Mouse (Mus musculus) forebrain, embryonic 11.5 days (tissue): Measurements from ENCODE around the gene Sgpp2. TPM values are rescaled to one million over a fixed set of nuclear protein-coding genes. Genes with fewer than 3 reads are reported as not detected.

Source experiments
- ATAC-seq: fragments of 200-750 bp; cut with Nextera tagmentation; replicated peaks from 2 replicates; pipeline ENCODE4 v1.8.0; 2017; ENCODE audit warnings: moderate TSS enrichment; ENCODE audit not compliant: low FRiP score
- DNase-seq: peaks from one replicate; pipeline ENCODE4 v3.0.0-alpha.2; 2017; ENCODE audit warnings: low spot score
- H3K27ac ChIP-seq: fragments of 300-500 bp; sonication (generic); 2 replicates; pipeline ENCODE4 v1.5.1; 2014; ENCODE audit warnings: low read depth, low read length
- H3K27me3 ChIP-seq: fragments of 300-500 bp; sonication (generic); 2 replicates; pipeline ENCODE4 v1.6.1; 2014; ENCODE audit warnings: mild to moderate bottlenecking, low read length, mixed read lengths; ENCODE audit not compliant: control insufficient read depth, insufficient read depth
- H3K36me3 ChIP-seq: fragments of 300-500 bp; sonication (generic); 2 replicates; pipeline ENCODE4 v1.6.1; 2014; ENCODE audit warnings: mild to moderate bottlenecking, low read length, moderate library complexity, mixed read lengths; ENCODE audit not compliant: control insufficient read depth, insufficient read depth
- H3K4me1 ChIP-seq: fragments of 300-500 bp; sonication (generic); replicated peaks from 2 replicates; pipeline ENCODE4 v1.6.1; 2014; ENCODE audit warnings: low read length, mixed read lengths; ENCODE audit not compliant: control insufficient read depth, insufficient read depth
- H3K4me2 ChIP-seq: fragments of 300-500 bp; sonication (generic); 2 replicates; pipeline ENCODE4 v1.6.1; 2014; ENCODE audit warnings: low read depth, mild to moderate bottlenecking, low read length, moderate library complexity, mixed read lengths; ENCODE audit not compliant: severe bottlenecking
- H3K4me3 ChIP-seq: fragments of 300-500 bp; sonication (generic); 2 replicates; pipeline ENCODE4 v1.5.1; 2014; ENCODE audit warnings: low read depth, low read length
- H3K9ac ChIP-seq: fragments of 300-500 bp; sonication (generic); 2 replicates; pipeline ENCODE4 v1.6.1; 2014; ENCODE audit warnings: low read length
- H3K9me3 ChIP-seq: fragments of 300-500 bp; sonication (generic); 2 replicates; pipeline ENCODE4 v1.6.1; 2016; ENCODE audit warnings: low read length, mixed read lengths; ENCODE audit not compliant: control insufficient read depth
- WGBS: fragments of 180-500 bp; shearing (Covaris S2); extraction: QIAGEN DNeasy Blood & Tissue Kit; methylation state at CpG from one replicate; pipeline ENCODE4 v1.1.7; 2014; 5-methylcytosine and 5-hydroxymethylcytosine counted together
- polyA plus RNA-seq: library from polyadenylated mRNA; unstranded; fragments of >200 nt; fragmentation: Nextera tagmentation; extraction: Ambion mirVana; gene quantifications from 2 replicates; pipeline ENCODE4 v1.2.1, GENCODE M21; 2014

Sgpp2 gene
- polyA plus RNA-seq, 1 experiment from 2014 or later, result 3.2 TPM

DNA sequence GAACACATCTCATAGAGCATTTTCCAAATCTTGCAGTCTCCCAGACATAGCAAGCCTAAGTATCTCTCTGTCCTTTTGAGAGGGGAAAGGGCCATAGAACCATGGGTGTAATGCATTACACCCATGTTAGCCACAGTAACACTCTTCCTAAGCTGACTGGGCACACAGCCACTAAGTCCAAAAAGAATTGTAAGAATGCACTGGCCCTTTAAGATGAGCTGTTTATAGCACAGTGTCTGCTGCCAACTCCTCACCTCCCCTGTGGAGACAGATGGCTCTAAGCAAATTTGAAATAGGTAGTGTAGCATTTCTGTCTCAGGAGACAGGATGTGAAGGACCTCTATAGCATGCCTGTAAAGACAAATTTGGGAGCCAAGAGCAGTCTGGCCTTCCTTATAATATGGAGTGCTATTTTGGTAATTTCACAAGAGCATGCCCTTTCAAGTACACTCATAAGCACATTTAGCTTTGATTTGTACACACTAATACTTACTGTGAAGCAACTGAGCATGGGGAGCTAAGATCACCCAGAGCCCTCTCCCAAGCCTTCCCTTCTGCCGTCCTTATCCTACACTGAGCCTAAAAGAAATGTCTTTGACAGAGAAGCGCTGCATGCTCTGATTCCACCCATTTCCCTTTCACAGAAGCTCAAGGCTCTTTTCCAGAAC, 61.6 kb downstream of the Sgpp2 start:
- Histone ChIP-seq H3K27ac (no peak overlapping the region), H3K27me3 (no peaks in the 10 kb centered on the region), H3K9me3 (no peaks in the 10 kb centered on the region), H3K36me3 (no peaks in the 10 kb centered on the region), H3K4me3 (no peak overlapping the region), H3K4me1 (no peaks in the 10 kb centered on the region), H3K9ac (no peak overlapping the region), H3K4me2 (no peak overlapping the region)
- no peak for DNase-seq
- 94% methylated on average over 2 of the region's 2 CpGs for WGBS
- no peak for ATAC-seq

DNA sequence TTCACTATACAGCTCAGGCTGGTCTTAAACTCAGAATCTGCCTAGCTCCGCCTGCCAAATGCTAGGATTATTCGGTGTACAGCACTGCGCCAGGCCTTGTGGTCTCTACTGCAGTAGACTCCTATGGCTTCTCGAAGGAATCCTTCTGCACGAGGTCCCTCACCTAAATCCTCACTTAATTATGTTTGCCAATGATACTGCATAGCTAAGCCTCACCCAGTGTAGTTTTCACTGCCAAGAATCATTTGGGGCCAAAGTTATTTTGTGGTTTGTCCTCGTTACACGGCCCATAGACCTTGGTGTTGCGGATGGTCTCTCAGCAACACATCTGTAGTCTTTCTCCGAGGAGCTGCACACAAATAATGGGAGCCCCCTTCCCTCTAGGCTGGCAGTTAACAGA, 62.2 kb downstream of the Sgpp2 start:
- Histone ChIP-seq H3K4me3 (no peak overlapping the region), H3K27ac (no peak overlapping the region), H3K4me1 (no peaks in the 10 kb centered on the region), H3K9me3 (no peaks in the 10 kb centered on the region), H3K36me3 (no peaks in the 10 kb centered on the region), H3K4me2 (no peak overlapping the region), H3K27me3 (no peaks in the 10 kb centered on the region), H3K9ac (no peak overlapping the region)
- ATAC-seq (no peak), DNase-seq (no peak)
- WGBS, result 95% methylated on average over 9 of the region's 9 CpGs

DNA sequence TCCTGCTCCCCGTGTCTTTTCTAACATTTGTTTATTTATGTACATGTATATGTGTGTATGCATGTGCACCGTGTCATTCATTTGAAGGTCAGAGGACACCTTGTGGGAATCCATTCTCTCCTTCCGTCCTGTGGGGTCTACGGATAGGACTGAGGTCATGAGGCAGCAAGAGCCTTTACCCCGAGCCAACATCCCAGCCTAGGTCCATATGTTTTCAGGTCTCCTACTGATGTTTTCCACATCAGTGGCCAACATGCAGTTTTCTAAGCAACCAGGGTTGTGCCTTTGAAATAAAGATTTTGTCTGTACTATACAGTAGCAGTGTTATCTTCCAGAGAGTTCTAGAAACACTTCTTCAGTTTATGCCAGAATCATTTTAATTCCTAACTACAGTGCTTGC, 63.7 kb downstream of the Sgpp2 start:
- Histone ChIP-seq H3K9ac (no peak overlapping the region), H3K4me3 (no peak overlapping the region), H3K36me3 (no peaks in the 10 kb centered on the region), H3K27me3 (no peaks in the 10 kb centered on the region), H3K4me1 (no peaks in the 10 kb centered on the region), H3K4me2 (no peak overlapping the region), H3K9me3 (no peaks in the 10 kb centered on the region), H3K27ac (no peak overlapping the region)
- no peak for ATAC-seq
- DNase-seq, result no peak
- 88% methylated on average over 5 of the region's 5 CpGs for WGBS

DNA sequence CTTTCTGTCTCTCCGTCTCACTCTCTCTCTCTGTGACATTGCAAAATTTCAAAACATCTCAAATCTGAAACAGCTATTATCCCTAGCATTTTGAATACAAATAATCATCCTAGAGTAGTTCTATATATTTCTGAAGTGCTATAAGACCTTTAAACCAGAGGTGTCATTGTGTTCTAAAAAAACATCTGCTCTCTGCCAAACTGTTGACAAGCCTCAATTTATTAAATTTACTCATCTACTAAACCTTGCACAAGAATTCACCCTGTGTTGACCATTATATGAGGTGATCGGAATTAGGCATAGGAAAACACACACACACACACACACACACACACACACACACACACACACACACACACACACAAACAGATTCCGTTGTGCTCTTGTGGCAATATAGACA, 64.9 kb downstream of the Sgpp2 start:
- Histone ChIP-seq H3K9ac (no peak overlapping the region), H3K4me1 (no peaks in the 10 kb centered on the region), H3K27me3 (no peaks in the 10 kb centered on the region), H3K4me2 (no peak overlapping the region), H3K27ac (no peak overlapping the region), H3K36me3 (no peaks in the 10 kb centered on the region), H3K4me3 (no peak overlapping the region), H3K9me3 (no peaks in the 10 kb centered on the region)
- no peak for DNase-seq
- WGBS, result 94% methylated on average over 3 of the region's 3 CpGs
- no peak for ATAC-seq

DNA sequence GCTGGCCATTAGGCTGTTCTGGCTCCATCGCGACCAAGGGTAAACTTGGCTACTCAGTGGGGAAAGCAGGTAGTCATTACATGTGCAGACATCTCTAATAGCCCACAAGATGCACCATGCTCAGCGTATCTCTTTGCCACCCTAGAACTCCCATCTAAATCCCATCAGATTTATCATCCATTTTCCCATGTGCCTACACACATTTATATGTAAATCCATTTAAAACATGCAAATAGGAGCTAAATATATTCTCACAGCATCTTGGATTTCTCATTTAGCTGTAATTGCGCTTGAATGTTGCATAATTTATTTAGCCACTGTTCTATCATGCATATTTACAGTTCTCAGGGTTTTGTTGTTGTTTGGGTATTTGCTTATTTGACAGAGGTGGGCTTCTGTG, 70.8 kb downstream of the Sgpp2 start:
- no peaks in the 10 kb centered on the region for H3K9me3 ChIP-seq
- H3K4me2 ChIP-seq, result no peak overlapping the region
- no peak overlapping the region for H3K27ac ChIP-seq
- no peaks in the 10 kb centered on the region for H3K36me3 ChIP-seq
- DNase-seq (no peak), ATAC-seq (no peak)
- H3K4me1 ChIP-seq, result no peaks in the 10 kb centered on the region
- no peak overlapping the region for H3K4me3 ChIP-seq
- WGBS, result 93% methylated on average over 4 of the region's 4 CpGs
- no peaks in the 10 kb centered on the region for H3K27me3 ChIP-seq
- no peak overlapping the region for H3K9ac ChIP-seq

DNA sequence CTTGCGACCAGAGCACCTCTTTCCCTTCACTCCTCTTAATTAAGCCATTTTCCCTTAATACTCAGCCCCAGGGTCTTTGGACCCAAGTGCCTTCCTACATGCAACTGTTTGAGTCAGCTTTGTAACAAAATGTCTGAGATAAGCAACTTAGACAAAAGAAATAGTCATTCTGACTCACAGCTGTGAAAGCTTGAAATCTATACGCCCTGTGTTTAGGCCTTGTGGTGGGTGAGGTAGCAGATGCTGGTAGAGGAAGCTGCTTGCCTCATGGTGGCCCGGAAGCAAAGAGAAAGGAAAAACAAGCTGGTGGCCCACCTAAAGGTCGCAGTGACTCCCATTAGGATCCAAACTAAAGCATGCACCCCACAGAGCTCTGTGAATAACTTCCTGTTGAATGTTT, 77.7 kb downstream of the Sgpp2 start:
- DNase-seq (no peak), ATAC-seq (no peak)
- H3K4me3 ChIP-seq, result no peak overlapping the region
- WGBS, result 43% methylated on average over 4 of the region's 4 CpGs
- H3K4me1 ChIP-seq, result no peaks in the 10 kb centered on the region
- H3K4me2 ChIP-seq, result no peak overlapping the region
- H3K9me3 ChIP-seq, result no peaks in the 10 kb centered on the region
- no peaks in the 10 kb centered on the region for H3K27me3 ChIP-seq
- no peak overlapping the region for H3K27ac ChIP-seq
- H3K9ac ChIP-seq, result no peak overlapping the region
- no peaks in the 10 kb centered on the region for H3K36me3 ChIP-seq

DNA sequence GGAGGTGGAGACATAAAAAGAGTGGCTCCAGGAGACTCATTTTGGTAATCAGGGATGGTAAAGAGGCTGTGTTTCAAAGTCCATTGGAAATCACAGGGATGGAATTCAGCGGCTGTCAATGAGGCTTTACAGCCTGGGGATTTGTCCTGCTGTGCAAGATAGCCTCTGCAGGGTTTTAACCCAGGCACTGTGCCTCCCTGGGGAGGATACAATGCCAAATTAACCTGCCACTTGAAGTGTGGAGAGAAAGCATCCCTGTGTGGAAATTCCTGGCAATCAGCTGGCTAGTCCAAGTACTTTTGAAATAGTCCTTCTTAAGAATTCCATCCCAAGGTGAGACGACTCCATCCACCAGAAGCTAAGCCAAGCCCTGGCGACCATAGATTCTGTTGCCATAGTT, 78.7 kb downstream of the Sgpp2 start:
- Histone ChIP-seq H3K9me3 (no peaks in the 10 kb centered on the region), H3K27me3 (no peaks in the 10 kb centered on the region), H3K9ac (no peak overlapping the region), H3K4me2 (no peak overlapping the region), H3K27ac (no peak overlapping the region), H3K4me1 (no peaks in the 10 kb centered on the region), H3K36me3 (no peaks in the 10 kb centered on the region), H3K4me3 (no peak overlapping the region)
- DNase-seq (no peak), ATAC-seq (no peak; the same call in 1 of the 2 replicates)
- 2% methylated on average over 3 of the region's 3 CpGs for WGBS

DNA sequence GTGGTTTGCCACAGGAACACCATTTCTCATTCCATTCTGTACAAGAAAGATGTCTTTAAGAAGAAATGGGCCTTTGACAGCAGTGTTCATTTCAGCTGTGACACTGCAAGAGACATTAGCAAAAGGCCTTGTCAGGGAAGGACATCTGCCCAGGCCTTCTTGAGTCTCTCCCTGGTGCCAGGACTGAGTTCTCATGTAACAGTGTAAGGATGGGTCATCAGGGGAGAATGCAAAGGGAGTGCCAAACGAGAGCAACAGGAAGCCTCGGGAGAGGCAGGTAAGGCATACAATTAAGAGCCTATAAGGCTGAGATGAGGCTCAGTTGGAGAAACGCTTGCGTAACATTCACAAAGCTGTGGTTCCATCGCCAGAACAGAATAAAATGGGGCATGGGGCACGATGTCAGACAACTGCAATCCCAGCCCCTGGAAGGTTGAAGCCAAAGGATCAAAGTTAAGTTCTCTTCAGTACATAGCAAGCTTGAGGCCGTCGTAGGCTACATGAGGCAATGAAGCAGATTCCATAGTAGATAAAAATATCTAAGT, 85.1 kb downstream of the Sgpp2 start:
- no peak overlapping the region for H3K4me3 ChIP-seq
- H3K27me3 ChIP-seq, result no peaks in the 10 kb centered on the region
- no peaks in the 10 kb centered on the region for H3K9me3 ChIP-seq
- ATAC-seq, result no peak
- no peak for DNase-seq
- H3K4me1 ChIP-seq, result no peaks in the 10 kb centered on the region
- no peak overlapping the region for H3K4me2 ChIP-seq
- H3K9ac ChIP-seq, result no peak overlapping the region
- 66% methylated on average over 8 of the region's 8 CpGs for WGBS
- no peak overlapping the region for H3K27ac ChIP-seq
- no peaks in the 10 kb centered on the region for H3K36me3 ChIP-seq

DNA sequence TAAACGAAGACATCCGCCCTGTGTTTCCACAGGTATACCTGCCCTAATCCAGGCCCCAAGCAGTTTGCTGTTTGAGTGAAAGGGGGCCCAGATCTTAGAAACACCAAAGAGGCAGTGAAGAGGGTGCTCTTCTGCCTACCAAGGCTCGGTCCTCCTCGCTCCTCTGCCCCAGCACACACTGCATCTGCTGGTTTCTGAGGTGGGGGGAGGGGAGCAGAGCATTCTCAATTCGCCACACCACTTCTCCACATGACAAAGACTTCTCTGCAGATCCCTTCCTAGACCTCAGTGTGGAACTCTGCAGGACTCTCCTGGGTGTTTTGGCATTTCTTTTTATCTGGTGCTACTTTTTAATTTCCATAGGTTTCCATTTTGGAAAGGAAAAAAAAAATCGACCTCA, 85.6 kb downstream of the Sgpp2 start:
- Histone ChIP-seq H3K4me1 (no peaks in the 10 kb centered on the region), H3K4me2 (no peak overlapping the region), H3K9me3 (no peaks in the 10 kb centered on the region), H3K9ac (no peak overlapping the region), H3K36me3 (no peaks in the 10 kb centered on the region), H3K27me3 (no peaks in the 10 kb centered on the region), H3K27ac (no peak overlapping the region), H3K4me3 (no peak overlapping the region)
- 39% methylated on average over 6 of the region's 6 CpGs for WGBS
- no peak for DNase-seq
- ATAC-seq, result no peak
